Mouse (Mus musculus) cortical plate, adult 2 months (tissue): Measurements from ENCODE around the gene Top3a. TPM values are rescaled to one million over a fixed set of nuclear protein-coding genes. Genes with fewer than 3 reads are reported as not detected.

Experiments used
- H3K27ac ChIP-seq: fragments of 200-500 bp; 2 replicates; pipeline ENCODE4 v1.5.1; 2012; ENCODE audit warnings: low read length, control low read depth, inconsistent platforms; ENCODE audit not compliant: insufficient read depth
- H3K4me1 ChIP-seq: fragments of 200-500 bp; 2 replicates; pipeline ENCODE4 v1.6.1; 2011; ENCODE audit warnings: low read length; ENCODE audit not compliant: control insufficient read depth, insufficient read depth
- H3K4me3 ChIP-seq: fragments of 200-500 bp; 2 replicates; pipeline ENCODE4 v1.5.1; 2011; ENCODE audit warnings: mild to moderate bottlenecking, low read length, control low read depth; ENCODE audit not compliant: insufficient read depth
- CTCF ChIP-seq: fragments of 200-500 bp; IDR thresholded peaks from 2 replicates; pipeline ENCODE4 v1.5.1; 2011; ENCODE audit warnings: mild to moderate bottlenecking, control low read depth, low read length; ENCODE audit not compliant: insufficient read depth; ENCODE audit errors: extremely low read depth
- POLR2A ChIP-seq: fragments of 200-500 bp; IDR thresholded peaks from 2 replicates; pipeline ENCODE4 v1.6.1; 2011; ENCODE audit warnings: mild to moderate bottlenecking, low read length, control low read depth; ENCODE audit not compliant: insufficient read depth; ENCODE audit errors: extremely low read depth
- polyA plus RNA-seq: library from polyadenylated mRNA; depleted of rRNA; stranded (reverse); fragments of >200 nt; gene quantifications from 2 replicates; pipeline ENCODE4 v1.2.3, GENCODE M21; 2012

Gene Top3a
- polyA plus RNA-seq, 1 experiment = 5.8 TPM

GRCm38 (mm10) chr11:60706696-60707480, 70.3 kb downstream of the Top3a start:
- H3K4me1 ChIP-seq = peaks cover under 1% of the 10 kb centered on the region; the same call in 1 of the 2 replicates

GRCm38 (mm10) chr11:60706076-60706475, 71.1 kb downstream of the Top3a start:
- peaks cover 1% of the 10 kb centered on the region; the same call in 1 of the 2 replicates for H3K4me1 ChIP-seq
- no peak for TF ChIP-seq CTCF
- TF ChIP-seq POLR2A = no peak
- no peak overlapping the region for H3K27ac ChIP-seq
- H3K4me3 ChIP-seq = no peak overlapping the region

More at GRCm38 (mm10) chr11:60706696-60707480, 70.3 kb downstream of the Top3a start:
- TF ChIP-seq POLR2A (no peak), CTCF (no peak)
- no peak overlapping the region for H3K4me3 ChIP-seq
- peak overlapping the region; percentile 12; the same call in 1 of the 2 replicates for H3K27ac ChIP-seq

- Histone ChIP-seq H3K27ac (no peak overlapping the region), H3K4me3 (no peak overlapping the region), H3K4me1 (peaks cover 5% of the 10 kb centered on the region)
- TF ChIP-seq POLR2A (no peak), CTCF (no peak)
Observed at GRCm38 (mm10) chr11:60705255-60705654, 71.9 kb downstream of the Top3a start.

GRCm38 (mm10) chr11:60704023-60704880, 72.9 kb downstream of the Top3a start:
- H3K4me1 ChIP-seq = peaks cover 5% of the 10 kb centered on the region
- no peak overlapping the region for H3K4me3 ChIP-seq
- TF ChIP-seq POLR2A = no peak
- TF ChIP-seq CTCF = no peak
- H3K27ac ChIP-seq = 0 out of 2 replicates have a peak overlapping the region, but pooled peaks have one; percentile 17

GRCm38 (mm10) chr11:60703131-60703530, 74.0 kb downstream of the Top3a start:
- TF ChIP-seq CTCF = peak; percentile 81
- no peak for TF ChIP-seq POLR2A
- Histone ChIP-seq H3K4me1 (peaks cover 7% of the 10 kb centered on the region), H3K4me3 (no peak overlapping the region), H3K27ac (peak overlapping the region; percentile 17; the same call in 1 of the 2 replicates)

GRCm38 (mm10) chr11:60701611-60702010, 75.6 kb downstream of the Top3a start:
- H3K27ac ChIP-seq = no peak overlapping the region
- TF ChIP-seq POLR2A (no peak), CTCF (no peak)
- H3K4me1 ChIP-seq = peaks cover 7% of the 10 kb centered on the region
- H3K4me3 ChIP-seq = no peak overlapping the region

- TF ChIP-seq POLR2A = no peak
- no peak for TF ChIP-seq CTCF
- H3K4me1 ChIP-seq = peaks cover 7% of the 10 kb centered on the region
Observed at GRCm38 (mm10) chr11:60700320-60701185, 76.6 kb downstream of the Top3a start.

GRCm38 (mm10) chr11:60699524-60700075, 77.6 kb downstream of the Top3a start, which contains the start of gene Llgl1:
Gene Llgl1 (plus strand): TSS chr11:60699723.
- peak within 1 kb of the TSS; percentile 94 for H3K27ac ChIP-seq
- TF ChIP-seq POLR2A = peak; percentile 35; the same call in 1 of the 2 replicates
- TF ChIP-seq CTCF = no peak
- peaks cover 7% of the 10 kb centered on the region for H3K4me1 ChIP-seq
- H3K4me3 ChIP-seq = peak within 1 kb of the TSS; percentile 97

More at GRCm38 (mm10) chr11:60700320-60701185, 76.6 kb downstream of the Top3a start:
- H3K4me3 ChIP-seq = peak overlapping the region; percentile 97
- H3K27ac ChIP-seq = no peak overlapping the region
